Mouse (Mus musculus) Muller cell, postnatal 12 days (primary cell): ENCODE data around the gene Ccdc125.
A peak's percentile ranks its signal among the peaks of the same experiment; 100 is the strongest.
"Not testable (repeated sequence)": the region's sequence is repeated elsewhere in the genome, so short reads cannot be mapped to it uniquely, and the experiment has no call there.

ENCODE experiments used
- DNase-seq: peaks from one replicate; pipeline ENCODE4 v3.0.0-alpha.2; 2015; ENCODE audit errors: inconsistent ontology term

Ccdc125 gene

DNA sequence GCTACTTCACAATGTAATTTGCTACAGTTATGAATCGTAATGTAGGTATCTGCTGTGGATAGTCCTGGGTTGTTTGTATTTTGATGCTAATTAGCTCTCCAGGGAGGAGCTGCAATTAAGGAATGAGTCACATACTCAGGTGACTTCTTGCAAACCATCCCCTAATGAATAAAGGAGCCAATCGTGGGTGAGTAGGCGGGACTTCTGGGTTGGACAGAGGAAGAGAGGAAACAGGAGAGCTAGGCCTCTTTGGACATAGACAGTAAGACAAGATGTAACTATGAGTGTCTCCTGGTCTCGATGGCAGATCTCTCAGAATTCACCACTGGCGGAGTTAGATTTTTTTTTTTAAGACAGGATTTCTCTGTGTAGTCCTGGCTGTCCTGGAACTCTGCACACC lies 52.1 kb downstream of the Ccdc125 start:
- DNase-seq, result no peak

- DNase-seq, result peak; percentile 6
Measured at GRCm38 (mm10) chr13:100724051-100724754, 54.7 kb downstream of the Ccdc125 start.

- no peak for DNase-seq
Measured at GRCm38 (mm10) chr13:100725194-100725593, 55.7 kb downstream of the Ccdc125 start.

DNA sequence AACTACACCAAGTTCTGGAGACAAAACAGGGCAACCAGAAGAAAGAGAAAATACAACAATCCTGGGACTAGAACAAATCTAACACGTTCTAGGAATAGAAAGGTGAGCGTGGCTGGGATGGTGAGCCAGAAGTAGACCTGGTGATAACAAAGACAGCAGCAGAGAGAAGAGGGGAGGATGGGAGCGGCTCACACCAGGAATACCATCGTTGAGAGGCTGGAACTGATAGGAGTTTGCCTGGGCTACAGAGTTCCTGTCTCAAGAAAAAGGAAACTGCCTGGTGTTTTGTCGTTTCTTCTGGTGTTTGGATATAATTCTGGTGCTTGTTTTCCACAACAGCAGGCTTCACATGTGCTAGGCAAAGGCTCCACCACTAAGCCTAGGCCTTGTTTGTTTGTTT lies 58.6 kb downstream of the Ccdc125 start:
- no peak for DNase-seq

- not testable (repeated sequence) for DNase-seq
Measured at GRCm38 (mm10) chr13:100728530-100728929, 59.0 kb downstream of the Ccdc125 start.

GRCm38 (mm10) chr13:100730153-100730860 lies 60.8 kb downstream of the Ccdc125 start:
- DNase-seq, result no peak

- peak; percentile 97 for DNase-seq
Measured at GRCm38 (mm10) chr13:100730861-100731176, 61.3 kb downstream of the Ccdc125 start, which contains the start of gene Cdk7. TSS of gene Cdk7 (minus strand) at chr13:100730939.

GRCm38 (mm10) chr13:100731462-100732046 lies 62.0 kb downstream of the Ccdc125 start:
- not testable (repeated sequence) for DNase-seq

DNA sequence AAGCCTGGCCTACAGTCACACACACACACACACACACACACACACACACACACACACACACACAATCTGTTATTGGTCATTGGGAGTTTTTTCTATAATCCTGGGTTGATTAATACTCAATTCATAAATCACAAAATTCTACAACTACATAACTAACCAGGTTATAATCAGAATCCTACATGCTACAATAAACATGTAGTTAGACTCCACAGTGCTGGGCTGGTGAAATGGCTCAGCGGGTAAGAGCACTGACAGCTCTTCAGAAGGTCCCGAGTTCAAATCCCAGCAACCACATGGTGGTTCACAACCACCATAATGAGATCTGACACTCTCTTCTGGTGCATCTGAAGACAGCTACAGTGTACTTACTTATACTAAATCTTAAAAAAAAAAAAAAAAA lies 63.2 kb downstream of the Ccdc125 start:
- no peak for DNase-seq

DNA sequence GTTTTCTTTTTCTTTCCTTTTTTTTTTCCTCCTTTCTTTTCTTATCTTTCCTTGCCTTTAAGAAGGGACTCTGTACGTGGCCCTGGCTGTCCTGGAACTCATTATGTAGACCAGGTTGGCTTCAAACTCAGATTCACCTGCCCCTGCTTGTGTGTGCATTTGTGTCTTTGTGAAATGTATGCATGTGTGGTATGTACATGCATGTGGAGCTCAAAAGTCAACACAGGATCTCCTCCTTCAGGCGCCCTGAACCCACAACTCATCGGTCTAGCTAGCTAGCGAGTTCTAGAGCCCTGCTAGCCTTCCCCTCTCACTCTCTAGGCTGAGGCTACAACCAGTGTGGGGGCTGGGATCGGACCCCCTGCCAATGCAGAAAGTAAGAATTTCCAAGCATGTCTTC lies 73.3 kb downstream of the Ccdc125 start:
- DNase-seq, result no peak

DNA sequence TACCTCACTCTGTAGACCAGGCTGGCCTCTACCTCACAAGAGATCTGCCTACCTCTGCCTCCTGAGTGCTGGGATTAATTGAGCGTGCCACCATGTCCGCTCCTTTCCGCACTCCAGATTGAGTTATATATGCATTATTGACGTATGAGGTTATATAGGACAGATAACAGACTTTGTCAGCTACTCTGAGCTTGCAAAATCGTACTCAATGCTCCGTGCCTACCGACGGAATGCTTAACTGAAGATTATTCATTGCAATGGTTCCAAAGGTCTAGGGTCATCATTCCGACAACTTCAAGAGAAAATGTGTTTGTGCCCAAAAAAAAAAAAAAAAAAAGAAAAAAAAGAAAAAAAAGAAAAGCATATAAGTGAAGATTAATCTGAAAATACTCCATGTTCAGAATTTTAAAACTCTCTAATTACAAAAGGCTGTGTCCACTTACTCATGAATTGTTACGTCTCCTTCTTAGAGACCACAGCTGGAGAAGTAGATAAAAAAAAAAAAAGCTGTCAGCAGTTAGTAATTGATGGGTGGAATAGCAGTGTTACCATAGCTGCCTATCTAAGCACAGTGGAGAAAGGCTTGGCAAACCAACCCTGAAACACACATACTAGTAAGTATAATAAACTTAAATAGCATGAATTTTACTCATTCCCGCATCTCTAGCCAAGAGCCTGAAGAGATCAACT lies 74.0 kb downstream of the Ccdc125 start:
- no peak for DNase-seq

DNA sequence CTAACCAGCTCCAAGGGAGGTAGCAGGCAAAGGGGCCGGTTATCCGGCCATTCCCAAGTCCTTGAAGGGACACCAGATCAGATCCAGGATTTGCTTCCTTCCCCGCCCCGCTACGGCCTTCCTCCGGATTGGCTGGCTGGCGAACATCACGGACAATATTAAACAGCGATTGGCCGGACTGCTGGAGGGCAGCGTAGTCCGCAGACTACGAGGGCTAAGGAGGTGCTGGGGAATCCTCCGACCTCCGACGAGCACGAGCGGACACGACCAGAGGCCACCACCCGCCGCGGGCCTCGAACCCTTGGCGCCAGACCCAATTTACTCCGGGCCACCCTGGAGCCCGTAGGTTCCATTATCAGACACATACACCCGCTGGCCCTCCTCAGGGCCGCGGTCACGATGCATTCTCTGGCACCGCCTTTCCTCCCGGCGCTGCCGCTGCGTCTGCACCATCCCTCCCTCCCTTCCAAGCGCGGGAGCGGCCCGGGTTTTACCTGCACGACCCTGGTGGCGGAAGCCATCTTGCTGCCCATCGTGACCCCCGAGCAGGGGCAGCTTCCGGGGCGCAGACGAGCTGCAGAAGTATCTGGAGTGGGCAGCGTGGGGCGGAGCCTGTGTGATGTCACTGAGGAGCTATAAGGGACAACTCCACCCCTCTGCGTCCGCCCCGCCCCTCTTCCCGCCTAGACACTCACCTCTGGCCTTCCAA lies 74.7 kb downstream of the Ccdc125 start, which contains the start of gene Mrps36:
Gene Mrps36, minus strand, starts transcription at position 624 of the 709 bp plus-strand sequence.
- DNase-seq, result peak; percentile 96

DNA sequence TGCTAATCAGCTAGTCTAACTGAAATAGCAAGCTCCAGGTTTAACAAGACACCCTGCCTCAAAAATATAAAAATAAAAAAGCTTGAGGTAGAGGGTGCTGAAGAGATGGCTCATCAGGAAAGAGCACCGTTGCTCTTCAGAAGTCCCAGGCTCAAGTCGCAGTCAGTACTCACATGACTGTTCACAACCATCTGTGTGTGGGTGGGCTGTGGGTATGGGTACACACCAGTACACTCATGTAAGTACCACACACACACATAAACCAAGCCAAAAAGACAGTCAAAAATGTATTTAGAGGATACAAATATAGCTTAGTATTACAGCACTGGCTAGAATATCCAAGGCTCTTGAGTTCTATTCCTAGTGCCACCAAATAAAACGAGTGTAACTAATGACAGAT lies 76.6 kb downstream of the Ccdc125 start:
- DNase-seq, result no peak
